Mouse (Mus musculus) hindbrain, embryonic 12.5 days (tissue): ENCODE results near the gene Cars2. TPM values are rescaled to one million over a fixed set of nuclear protein-coding genes. Genes with fewer than 3 reads are reported as not detected.
"Not testable (repeated sequence)": the region's sequence is repeated elsewhere in the genome, so short reads cannot be mapped to it uniquely, and the experiment has no call there.

ENCODE experiments used
- ATAC-seq: fragments of 200-750 bp; cut with Nextera tagmentation; 2 replicates; pipeline ENCODE4 v1.8.0; 2017; ENCODE audit warnings: moderate TSS enrichment; ENCODE audit not compliant: low FRiP score
- H3K27ac ChIP-seq: fragments of 300-500 bp; sonication (generic); 2 replicates; pipeline ENCODE4 v1.5.1; 2016; ENCODE audit warnings: mild to moderate bottlenecking
- H3K27me3 ChIP-seq: fragments of 300-500 bp; sonication (generic); 2 replicates; pipeline ENCODE4 v1.6.1; 2016; ENCODE audit warnings: mild to moderate bottlenecking
- H3K36me3 ChIP-seq: fragments of 300-500 bp; sonication (generic); 2 replicates; pipeline ENCODE4 v1.6.1; 2016; ENCODE audit warnings: mild to moderate bottlenecking
- H3K4me1 ChIP-seq: fragments of 300-500 bp; sonication (generic); 2 replicates; pipeline ENCODE4 v1.6.1; 2016
- H3K4me2 ChIP-seq: fragments of 300-500 bp; sonication (generic); replicated peaks from 2 replicates; pipeline ENCODE4 v1.6.1; 2016; ENCODE audit warnings: mild to moderate bottlenecking
- H3K4me3 ChIP-seq: fragments of 300-500 bp; sonication (generic); 2 replicates; pipeline ENCODE4 v1.5.1; 2016; ENCODE audit warnings: mild to moderate bottlenecking
- H3K9ac ChIP-seq: fragments of 300-500 bp; sonication (generic); 2 replicates; pipeline ENCODE4 v1.6.1; 2016; ENCODE audit warnings: mild to moderate bottlenecking, moderate library complexity
- H3K9me3 ChIP-seq: fragments of 300-500 bp; sonication (generic); replicated peaks from 2 replicates; pipeline ENCODE4 v1.6.1; 2016; ENCODE audit warnings: mild to moderate bottlenecking
- WGBS: fragments of 180-500 bp; shearing (Covaris S2); methylation state at CpG from one replicate; pipeline ENCODE4 v1.1.7; 2016; 5-methylcytosine and 5-hydroxymethylcytosine counted together
- polyA plus RNA-seq: library from polyadenylated mRNA; unstranded; fragments of >200 nt; fragmentation: Nextera tagmentation; extraction: Ambion mirVana; gene quantifications from 2 replicates; pipeline ENCODE4 v1.2.1, GENCODE M21; 2016

Gene Cars2
- polyA plus RNA-seq, 1 experiment from 2014 or later, result 20.6 TPM

GRCm38 (mm10) chr8:11554799-11555719 lies 4.5 kb upstream of the Cars2 start, which contains the start of gene Ing1:
Gene Ing1 (plus strand): TSS chr8:11555571.
- Histone ChIP-seq H3K27me3 (no peaks in the 10 kb centered on the region), H3K4me1 (peaks cover 24% of the 10 kb centered on the region), H3K9ac (peak within 1 kb of the TSS; percentile 97), H3K36me3 (no peaks in the 10 kb centered on the region), H3K4me3 (peak within 1 kb of the TSS; percentile 94), H3K9me3 (no peaks in the 10 kb centered on the region), H3K4me2 (peak within 1 kb of the TSS; percentile 74), H3K27ac (peak within 1 kb of the TSS; percentile 100)
- peak; percentile 87 for ATAC-seq
- WGBS, result under 1% methylated on average over 52 of the region's 52 CpGs

GRCm38 (mm10) chr8:11552390-11552789 lies 1.8 kb upstream of the Cars2 start:
- peaks cover 16% of the 10 kb centered on the region for H3K4me1 ChIP-seq
- peaks cover under 1% of the 10 kb centered on the region; the same call in 1 of the 2 replicates for H3K36me3 ChIP-seq
- no peak overlapping the region for H3K4me2 ChIP-seq
- no peaks in the 10 kb centered on the region for H3K9me3 ChIP-seq
- H3K9ac ChIP-seq, result no peak overlapping the region
- H3K27ac ChIP-seq, result no peak overlapping the region
- ATAC-seq, result no peak
- 81% methylated on average over 10 of the region's 10 CpGs for WGBS
- H3K4me3 ChIP-seq, result no peak overlapping the region
- H3K27me3 ChIP-seq, result no peaks in the 10 kb centered on the region

GRCm38 (mm10) chr8:11551497-11551896 lies 914 bp upstream of the Cars2 start:
- H3K4me2 ChIP-seq, H3K27me3 ChIP-seq, H3K9ac ChIP-seq, H3K36me3 ChIP-seq, H3K4me3 ChIP-seq, H3K9me3 ChIP-seq, ATAC-seq, H3K27ac ChIP-seq: not testable (repeated sequence)
- 82% methylated on average over 4 of the region's 4 CpGs for WGBS
- peaks cover 16% of the 10 kb centered on the region for H3K4me1 ChIP-seq

GRCm38 (mm10) chr8:11549706-11550105 lies 877 bp downstream of the Cars2 start:
- no peak for ATAC-seq
- H3K4me1 ChIP-seq, result peaks cover 16% of the 10 kb centered on the region
- H3K4me3 ChIP-seq, result peak overlapping the region; percentile 82
- no peak overlapping the region for H3K9ac ChIP-seq
- H3K9me3 ChIP-seq, result no peaks in the 10 kb centered on the region
- H3K4me2 ChIP-seq, result peak overlapping the region; percentile 74
- no peak overlapping the region for H3K27ac ChIP-seq
- peaks cover 10% of the 10 kb centered on the region for H3K36me3 ChIP-seq
- WGBS, result 16% methylated on average over 7 of the region's 7 CpGs
- H3K27me3 ChIP-seq, result no peaks in the 10 kb centered on the region

GRCm38 (mm10) chr8:11547063-11547462 lies 3.5 kb downstream of the Cars2 start:
- no peak overlapping the region for H3K9ac ChIP-seq
- 68% methylated on average over 6 of the region's 6 CpGs for WGBS
- H3K4me2 ChIP-seq, result no peak overlapping the region
- H3K4me3 ChIP-seq, result no peak overlapping the region
- no peak for ATAC-seq
- H3K27ac ChIP-seq, result no peak overlapping the region
- H3K4me1 ChIP-seq, result peaks cover 11% of the 10 kb centered on the region
- H3K27me3 ChIP-seq, result no peaks in the 10 kb centered on the region
- no peaks in the 10 kb centered on the region for H3K9me3 ChIP-seq
- H3K36me3 ChIP-seq, result peaks cover 16% of the 10 kb centered on the region

GRCm38 (mm10) chr8:11544386-11544785 lies 6.2 kb downstream of the Cars2 start:
- Histone ChIP-seq H3K27me3 (no peaks in the 10 kb centered on the region), H3K9me3 (no peaks in the 10 kb centered on the region), H3K4me1 (no peaks in the 10 kb centered on the region), H3K27ac (no peak overlapping the region), H3K4me3 (no peak overlapping the region), H3K36me3 (peaks cover 39% of the 10 kb centered on the region), H3K9ac (no peak overlapping the region), H3K4me2 (no peak overlapping the region)
- no peak for ATAC-seq
- WGBS, result 54% methylated on average over 3 of the region's 3 CpGs

- Histone ChIP-seq H3K4me1 (no peaks in the 10 kb centered on the region), H3K27ac (no peak overlapping the region), H3K36me3 (peaks cover 46% of the 10 kb centered on the region), H3K4me2 (no peak overlapping the region), H3K4me3 (no peak overlapping the region), H3K9ac (no peak overlapping the region), H3K9me3 (no peaks in the 10 kb centered on the region), H3K27me3 (no peaks in the 10 kb centered on the region)
- 88% methylated on average over 4 of the region's 4 CpGs for WGBS
- ATAC-seq, result no peak
These were observed 7.7 kb downstream of the Cars2 start for GRCm38 (mm10) chr8:11542866-11543265.

GRCm38 (mm10) chr8:11542031-11542430 lies 8.6 kb downstream of the Cars2 start:
- WGBS, result 96% methylated on average over 12 of the region's 12 CpGs
- ATAC-seq, result no peak
- no peak overlapping the region for H3K27ac ChIP-seq
- peaks cover 45% of the 10 kb centered on the region for H3K36me3 ChIP-seq
- no peaks in the 10 kb centered on the region for H3K4me1 ChIP-seq
- H3K9me3 ChIP-seq, result no peaks in the 10 kb centered on the region
- no peak overlapping the region for H3K4me3 ChIP-seq
- H3K4me2 ChIP-seq, result no peak overlapping the region
- no peak overlapping the region for H3K9ac ChIP-seq
- H3K27me3 ChIP-seq, result no peaks in the 10 kb centered on the region

GRCm38 (mm10) chr8:11540182-11540581 lies 10.4 kb downstream of the Cars2 start:
- Histone ChIP-seq H3K9me3 (no peaks in the 10 kb centered on the region), H3K36me3 (peaks cover 45% of the 10 kb centered on the region), H3K9ac (no peak overlapping the region), H3K27ac (no peak overlapping the region), H3K4me2 (no peak overlapping the region), H3K4me3 (no peak overlapping the region), H3K27me3 (no peaks in the 10 kb centered on the region), H3K4me1 (no peaks in the 10 kb centered on the region)
- no peak for ATAC-seq
- WGBS, result 97% methylated on average over 8 of the region's 8 CpGs

- Histone ChIP-seq H3K27me3 (no peaks in the 10 kb centered on the region), H3K36me3 (peaks cover 45% of the 10 kb centered on the region), H3K4me1 (0 out of 2 replicates have a peak, but pooled peaks cover 3% of the 10 kb centered on the region), H3K9ac (no peak overlapping the region), H3K4me3 (no peak overlapping the region), H3K4me2 (no peak overlapping the region), H3K9me3 (no peaks in the 10 kb centered on the region), H3K27ac (no peak overlapping the region)
- no peak for ATAC-seq
- WGBS, result 88% methylated on average over 4 of the region's 4 CpGs
These were observed 11.5 kb downstream of the Cars2 start for GRCm38 (mm10) chr8:11539049-11539448.

GRCm38 (mm10) chr8:11534494-11534893 lies 16.1 kb downstream of the Cars2 start:
- Histone ChIP-seq H3K4me1 (0 out of 2 replicates have a peak, but pooled peaks cover 3% of the 10 kb centered on the region), H3K9ac (no peak overlapping the region), H3K4me3 (no peak overlapping the region), H3K27ac (no peak overlapping the region), H3K27me3 (no peaks in the 10 kb centered on the region), H3K9me3 (no peaks in the 10 kb centered on the region), H3K36me3 (peaks cover 38% of the 10 kb centered on the region), H3K4me2 (no peak overlapping the region)
- WGBS, result 35% methylated on average over 9 of the region's 9 CpGs
- ATAC-seq, result no peak

GRCm38 (mm10) chr8:11530849-11531248 lies 19.7 kb downstream of the Cars2 start:
- ATAC-seq, result no peak
- no peak overlapping the region for H3K27ac ChIP-seq
- no peaks in the 10 kb centered on the region for H3K9me3 ChIP-seq
- H3K36me3 ChIP-seq, result peaks cover 24% of the 10 kb centered on the region; the same call in 1 of the 2 replicates
- H3K9ac ChIP-seq, result no peak overlapping the region
- 57% methylated on average over 4 of the region's 4 CpGs for WGBS
- no peak overlapping the region for H3K4me3 ChIP-seq
- H3K27me3 ChIP-seq, result no peaks in the 10 kb centered on the region
- H3K4me1 ChIP-seq, result 0 out of 2 replicates have a peak, but pooled peaks cover 3% of the 10 kb centered on the region
- H3K4me2 ChIP-seq, result no peak overlapping the region
